Mouse (Mus musculus) retina, adult 2 months (tissue): ENCODE data around the gene Col5a1.
A peak's percentile ranks its signal among the peaks of the same experiment; 100 is the strongest.

Experiments
- DNase-seq: peaks from one replicate; pipeline ENCODE4 v3.0.0-alpha.2; 2012; ENCODE audit warnings: low read depth, low spot score

Gene Col5a1

GRCm38 (mm10) chr2:27962406-27962805 is 76.2 kb downstream of the Col5a1 start:
- DNase-seq = no peak

DNA sequence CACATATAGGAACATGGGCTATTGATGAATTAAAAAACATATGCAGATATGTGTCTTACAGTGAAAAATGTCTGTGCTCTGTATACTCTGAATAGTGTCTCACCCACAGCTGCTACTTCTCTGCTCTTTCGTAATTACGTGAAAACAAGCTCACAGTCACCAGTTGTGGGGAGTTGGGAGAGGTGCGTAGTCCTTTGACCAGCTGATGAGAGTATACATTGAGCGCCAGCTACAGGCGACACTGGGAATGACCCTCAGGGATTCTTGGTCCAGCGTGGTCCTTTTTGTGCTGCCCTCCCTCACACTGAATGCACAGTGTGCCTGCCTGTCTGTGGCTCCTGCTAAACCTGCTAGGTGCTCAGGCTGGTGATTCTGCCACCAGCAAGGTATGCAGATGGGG is 82.9 kb downstream of the Col5a1 start:
- DNase-seq = peak; percentile 20

DNA sequence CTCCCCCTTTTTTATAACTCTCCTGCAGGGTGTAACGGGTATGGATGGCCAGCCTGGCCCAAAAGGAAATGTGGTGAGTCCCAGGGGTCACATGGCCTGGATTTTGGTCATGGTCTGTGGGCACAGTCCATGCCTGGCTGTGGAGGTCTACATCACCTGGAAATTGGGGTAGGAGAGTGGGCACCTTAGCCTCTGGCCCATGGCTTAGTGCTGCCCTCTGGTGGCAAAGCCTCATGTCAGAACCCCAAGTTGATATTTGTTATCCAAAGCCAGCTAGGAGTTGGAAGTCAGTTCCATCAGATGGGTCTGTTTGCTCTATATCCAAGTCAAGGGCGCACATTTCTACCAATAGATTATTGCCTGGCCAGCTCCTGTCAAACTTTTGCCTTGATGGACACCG is 87.6 kb downstream of the Col5a1 start:
- DNase-seq = peak; percentile 36

DNA sequence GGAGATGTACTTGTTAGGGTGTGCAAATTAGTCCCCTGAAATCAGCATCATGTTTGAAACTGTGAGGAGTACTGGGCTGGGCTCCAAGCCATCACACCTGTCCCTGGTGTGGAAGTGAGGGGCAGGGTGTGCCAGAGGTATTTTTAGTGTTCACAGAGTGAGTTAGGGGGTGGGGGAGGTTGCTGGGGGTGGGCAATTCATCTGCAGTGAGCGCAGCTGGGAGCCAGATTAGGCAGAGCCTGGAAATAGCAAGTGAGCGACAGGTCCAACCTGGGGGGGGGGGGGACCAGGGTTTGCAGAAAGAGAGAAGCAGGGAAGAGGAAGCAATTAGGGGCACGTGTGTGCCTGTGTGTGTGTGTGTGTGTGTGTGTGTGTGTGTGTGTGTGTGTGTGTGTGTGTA is 89.6 kb downstream of the Col5a1 start:
- no peak for DNase-seq

- no peak for DNase-seq
These were observed 90.3 kb downstream of the Col5a1 start for GRCm38 (mm10) chr2:27976512-27976911.

- no peak for DNase-seq
These were observed 94.8 kb downstream of the Col5a1 start for GRCm38 (mm10) chr2:27981066-27981465.

- DNase-seq = no peak
These were observed 95.7 kb downstream of the Col5a1 start for GRCm38 (mm10) chr2:27981621-27982535.

GRCm38 (mm10) chr2:27983093-27983492 is 96.9 kb downstream of the Col5a1 start:
- DNase-seq = no peak

GRCm38 (mm10) chr2:27983884-27984283 is 97.7 kb downstream of the Col5a1 start:
- DNase-seq = no peak

GRCm38 (mm10) chr2:27986751-27987150 is 100.5 kb downstream of the Col5a1 start:
- DNase-seq = no peak

GRCm38 (mm10) chr2:27990430-27991211 is 104.4 kb downstream of the Col5a1 start:
- no peak for DNase-seq

- no peak for DNase-seq
These were observed 107.2 kb downstream of the Col5a1 start for GRCm38 (mm10) chr2:27993416-27993815.

GRCm38 (mm10) chr2:27999996-28000583 is 113.9 kb downstream of the Col5a1 start:
- DNase-seq = no peak

DNA sequence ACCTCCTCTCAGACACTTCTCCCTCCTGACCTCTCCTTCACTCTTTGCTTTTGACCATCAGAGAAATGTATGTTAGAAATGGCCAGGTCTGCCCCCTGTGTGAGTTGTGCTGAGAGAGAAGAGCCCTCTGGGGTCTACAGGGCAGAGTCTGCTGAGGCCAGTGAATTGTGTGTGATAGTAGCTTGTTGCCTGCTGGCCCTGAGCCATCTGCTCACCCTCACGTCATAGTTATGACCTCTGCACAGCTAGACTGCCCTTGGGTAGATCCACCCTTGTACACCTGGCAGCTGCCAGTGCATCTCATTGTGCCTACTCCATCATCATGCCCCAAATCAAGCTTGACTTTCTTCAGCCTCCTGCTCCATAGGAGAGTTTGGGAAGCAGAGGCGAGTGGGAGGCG is 114.4 kb downstream of the Col5a1 start:
- DNase-seq = no peak

GRCm38 (mm10) chr2:28001206-28001605 is 115.0 kb downstream of the Col5a1 start:
- DNase-seq = no peak

- no peak for DNase-seq
These were observed 119.0 kb downstream of the Col5a1 start for GRCm38 (mm10) chr2:28005187-28005586.

DNA sequence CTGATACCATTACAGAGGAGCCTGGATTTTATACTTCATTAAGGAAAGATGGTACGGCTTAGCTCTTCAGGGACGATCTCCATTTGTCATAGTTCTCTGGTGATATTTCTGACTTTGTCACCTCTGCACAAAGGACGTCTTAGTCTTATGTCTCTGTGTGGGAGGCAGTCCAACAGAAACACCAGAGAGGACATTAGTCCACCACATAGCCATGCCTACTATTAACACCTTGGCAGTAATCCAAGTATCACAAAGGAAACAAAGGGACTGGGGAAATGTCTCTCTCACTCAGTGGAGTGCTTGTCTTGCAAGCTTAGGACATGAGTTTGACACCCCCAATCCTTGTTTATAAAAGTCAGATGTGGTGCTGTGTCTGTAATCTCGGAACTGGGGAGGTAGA is 122.0 kb downstream of the Col5a1 start:
- no peak for DNase-seq

DNA sequence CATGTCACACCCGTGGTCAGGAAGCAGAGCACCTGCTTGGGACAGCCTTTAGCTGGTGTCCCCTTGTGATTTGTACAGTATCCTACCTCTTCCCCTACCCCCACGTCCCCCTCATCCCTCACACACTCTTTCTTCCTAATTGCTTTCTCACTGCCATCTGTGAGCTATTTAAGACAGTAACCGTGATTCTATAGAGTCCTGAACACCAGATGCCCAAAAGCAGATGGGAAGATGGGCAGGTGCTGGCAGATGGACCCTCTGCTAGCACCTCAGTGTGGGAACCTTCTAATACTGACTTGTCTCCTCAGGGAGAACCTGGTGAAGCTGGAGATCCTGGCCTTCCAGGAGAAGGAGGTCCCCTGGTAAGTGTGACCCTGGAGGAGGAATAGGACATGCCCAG is 126.1 kb downstream of the Col5a1 start:
- DNase-seq = no peak

GRCm38 (mm10) chr2:28014778-28015177 is 128.6 kb downstream of the Col5a1 start:
- no peak for DNase-seq

DNA sequence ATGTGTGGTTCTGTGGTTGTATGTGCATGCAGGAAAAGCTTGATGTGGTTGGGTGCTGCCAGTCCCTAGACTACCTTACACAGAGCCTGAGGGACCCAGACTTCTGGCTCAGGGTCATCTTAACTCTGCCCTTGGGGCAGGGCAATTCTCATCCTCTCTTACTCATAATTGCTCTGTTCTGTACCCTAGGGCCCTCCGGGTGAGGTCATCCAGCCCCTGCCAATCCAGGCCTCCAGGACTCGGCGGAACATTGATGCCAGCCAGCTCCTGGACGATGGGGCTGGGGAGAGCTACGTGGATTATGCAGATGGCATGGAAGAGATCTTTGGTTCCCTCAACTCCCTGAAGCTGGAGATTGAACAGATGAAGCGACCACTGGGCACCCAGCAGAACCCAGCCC is 138.2 kb downstream of the Col5a1 start:
- DNase-seq = no peak

GRCm38 (mm10) chr2:28025776-28026175 is 139.6 kb downstream of the Col5a1 start:
- DNase-seq = no peak

- DNase-seq = no peak
These were observed 145.6 kb downstream of the Col5a1 start for GRCm38 (mm10) chr2:28031860-28032259.
